Mouse (Mus musculus) hindbrain, embryonic 11.5 days (tissue): ENCODE data around the gene Kcnma1. TPM values are rescaled to one million over a fixed set of nuclear protein-coding genes. Genes with fewer than 3 reads are reported as not detected.

Experiments
- ATAC-seq: fragments of 200-750 bp; cut with Nextera tagmentation; 2 replicates; pipeline ENCODE4 v1.8.0; 2017; ENCODE audit warnings: mild to moderate bottlenecking, moderate TSS enrichment, moderate library complexity; ENCODE audit not compliant: low FRiP score
- DNase-seq: peaks from one replicate; pipeline ENCODE4 v3.0.0-alpha.2; 2015; ENCODE audit warnings: low spot score
- H3K27ac ChIP-seq: fragments of 300-500 bp; sonication (generic); 2 replicates; pipeline ENCODE4 v1.5.1; 2014; ENCODE audit warnings: mild to moderate bottlenecking, low read depth, low read length
- H3K27me3 ChIP-seq: fragments of 300-500 bp; sonication (generic); 2 replicates; pipeline ENCODE4 v1.6.1; 2014; ENCODE audit warnings: mild to moderate bottlenecking, low read length, moderate library complexity, mixed read lengths; ENCODE audit not compliant: control insufficient read depth, insufficient read depth
- H3K36me3 ChIP-seq: fragments of 300-500 bp; sonication (generic); 2 replicates; pipeline ENCODE4 v1.6.1; 2014; ENCODE audit warnings: mild to moderate bottlenecking, low read length, moderate library complexity, mixed read lengths; ENCODE audit not compliant: control insufficient read depth, insufficient read depth
- H3K4me1 ChIP-seq: fragments of 300-500 bp; sonication (generic); replicated peaks from 2 replicates; pipeline ENCODE4 v1.6.1; 2014; ENCODE audit warnings: low read length, mixed read lengths; ENCODE audit not compliant: control insufficient read depth, insufficient read depth
- H3K4me2 ChIP-seq: fragments of 300-500 bp; sonication (generic); replicated peaks from 2 replicates; pipeline ENCODE4 v1.6.1; 2014; ENCODE audit warnings: mild to moderate bottlenecking, low read depth, low read length
- H3K4me3 ChIP-seq: fragments of 300-500 bp; sonication (generic); 2 replicates; pipeline ENCODE4 v1.5.1; 2014; ENCODE audit warnings: low read depth, low read length
- H3K9ac ChIP-seq: fragments of 300-500 bp; sonication (generic); 2 replicates; pipeline ENCODE4 v1.6.1; 2014; ENCODE audit warnings: low read depth, low read length
- H3K9me3 ChIP-seq: fragments of 300-500 bp; sonication (generic); 2 replicates; pipeline ENCODE4 v1.6.1; 2016; ENCODE audit warnings: low read length; ENCODE audit not compliant: control insufficient read depth
- WGBS: fragments of 180-500 bp; shearing (Covaris S2); extraction: QIAGEN DNeasy Blood & Tissue Kit; methylation state at CpG from one replicate; pipeline ENCODE4 v1.1.7; 2014; 5-methylcytosine and 5-hydroxymethylcytosine counted together
- polyA plus RNA-seq: library from polyadenylated mRNA; unstranded; fragments of >200 nt; fragmentation: Nextera tagmentation; extraction: Ambion mirVana; gene quantifications from 2 replicates; pipeline ENCODE4 v1.2.1, GENCODE M21; 2014

Gene Kcnma1
- polyA plus RNA-seq, 1 experiment from 2014 or later: 1.8 TPM

GRCm38 (mm10) chr14:23390768-23391167 lies 623.5 kb downstream of the Kcnma1 start:
- no peak overlapping the region for H3K4me3 ChIP-seq
- DNase-seq: no peak
- no peaks in the 10 kb centered on the region for H3K27me3 ChIP-seq
- WGBS: 79% methylated on average over 5 of the region's 5 CpGs
- ATAC-seq: no peak
- H3K4me1 ChIP-seq: no peaks in the 10 kb centered on the region
- no peak overlapping the region for H3K4me2 ChIP-seq
- H3K36me3 ChIP-seq: no peaks in the 10 kb centered on the region
- H3K27ac ChIP-seq: no peak overlapping the region
- no peaks in the 10 kb centered on the region for H3K9me3 ChIP-seq
- H3K9ac ChIP-seq: no peak overlapping the region

- Histone ChIP-seq H3K4me2 (no peak overlapping the region), H3K27me3 (no peaks in the 10 kb centered on the region)
These were observed 624.1 kb downstream of the Kcnma1 start for GRCm38 (mm10) chr14:23390161-23390560.

GRCm38 (mm10) chr14:23386786-23387185 lies 627.5 kb downstream of the Kcnma1 start:
- H3K27me3 ChIP-seq: no peaks in the 10 kb centered on the region

More at GRCm38 (mm10) chr14:23390161-23390560, 624.1 kb downstream of the Kcnma1 start:
- Histone ChIP-seq H3K9ac (no peak overlapping the region), H3K9me3 (no peaks in the 10 kb centered on the region), H3K4me3 (no peak overlapping the region), H3K36me3 (no peaks in the 10 kb centered on the region), H3K4me1 (no peaks in the 10 kb centered on the region), H3K27ac (no peak overlapping the region)
- 63% methylated on average over 4 of the region's 4 CpGs for WGBS
- DNase-seq (no peak), ATAC-seq (no peak)

GRCm38 (mm10) chr14:23385776-23386608 lies 628.3 kb downstream of the Kcnma1 start:
- WGBS: 52% methylated on average over 11 of the region's 11 CpGs

More at GRCm38 (mm10) chr14:23386786-23387185, 627.5 kb downstream of the Kcnma1 start:
- Histone ChIP-seq H3K9me3 (no peaks in the 10 kb centered on the region), H3K9ac (no peak overlapping the region), H3K4me2 (no peak overlapping the region), H3K36me3 (no peaks in the 10 kb centered on the region), H3K4me1 (no peaks in the 10 kb centered on the region), H3K4me3 (no peak overlapping the region), H3K27ac (no peak overlapping the region)
- ATAC-seq (no peak), DNase-seq (no peak)
- 92% methylated on average over 3 of the region's 3 CpGs for WGBS

GRCm38 (mm10) chr14:23378351-23379087 lies 635.8 kb downstream of the Kcnma1 start:
- ATAC-seq (peak; percentile 85), DNase-seq (peak; percentile 47)
- Histone ChIP-seq H3K36me3 (no peaks in the 10 kb centered on the region), H3K4me2 (no peak overlapping the region), H3K27ac (no peak overlapping the region), H3K9me3 (no peaks in the 10 kb centered on the region), H3K4me1 (0 out of 2 replicates have a peak, but pooled peaks cover 3% of the 10 kb centered on the region), H3K27me3 (no peaks in the 10 kb centered on the region; the same call in 1 of the 2 replicates), H3K4me3 (no peak overlapping the region), H3K9ac (no peak overlapping the region)
- 23% methylated on average over 6 of the region's 6 CpGs for WGBS

More at GRCm38 (mm10) chr14:23385776-23386608, 628.3 kb downstream of the Kcnma1 start:
- ATAC-seq (no peak), DNase-seq (peak; percentile 36)
- Histone ChIP-seq H3K4me2 (no peak overlapping the region), H3K9me3 (no peaks in the 10 kb centered on the region), H3K27me3 (no peaks in the 10 kb centered on the region), H3K36me3 (no peaks in the 10 kb centered on the region), H3K27ac (no peak overlapping the region), H3K4me3 (no peak overlapping the region), H3K4me1 (no peaks in the 10 kb centered on the region), H3K9ac (no peak overlapping the region)

- Histone ChIP-seq H3K36me3 (no peaks in the 10 kb centered on the region), H3K4me2 (no peak overlapping the region), H3K4me1 (no peaks in the 10 kb centered on the region), H3K27me3 (no peaks in the 10 kb centered on the region), H3K9ac (no peak overlapping the region), H3K4me3 (no peak overlapping the region), H3K27ac (no peak overlapping the region), H3K9me3 (no peaks in the 10 kb centered on the region)
- 66% methylated on average over 3 of the region's 3 CpGs for WGBS
- DNase-seq (no peak), ATAC-seq (no peak)
These were observed 642.3 kb downstream of the Kcnma1 start for GRCm38 (mm10) chr14:23372021-23372420.

GRCm38 (mm10) chr14:23360491-23360995 lies 653.7 kb downstream of the Kcnma1 start:
- WGBS: 68% methylated on average over 11 of the region's 11 CpGs
- Histone ChIP-seq H3K4me2 (no peak overlapping the region), H3K27ac (no peak overlapping the region), H3K9ac (no peak overlapping the region), H3K4me3 (no peak overlapping the region), H3K9me3 (no peaks in the 10 kb centered on the region), H3K4me1 (no peaks in the 10 kb centered on the region), H3K27me3 (no peaks in the 10 kb centered on the region), H3K36me3 (no peaks in the 10 kb centered on the region)
- DNase-seq (no peak), ATAC-seq (no peak)

GRCm38 (mm10) chr14:23358776-23359175 lies 655.5 kb downstream of the Kcnma1 start:
- Histone ChIP-seq H3K4me2 (no peak overlapping the region), H3K36me3 (no peaks in the 10 kb centered on the region), H3K9ac (no peak overlapping the region), H3K27me3 (no peaks in the 10 kb centered on the region), H3K9me3 (no peaks in the 10 kb centered on the region), H3K4me1 (no peaks in the 10 kb centered on the region), H3K27ac (no peak overlapping the region), H3K4me3 (no peak overlapping the region)
- no peak for ATAC-seq
- DNase-seq: no peak
- WGBS: 95% methylated on average over 6 of the region's 6 CpGs
